Mouse (Mus musculus) liver, embryonic 14.5 days (tissue): ENCODE data around the gene Prima1. TPM values are rescaled to one million over a fixed set of nuclear protein-coding genes. Genes with fewer than 3 reads are reported as not detected.

Experiments used
- ATAC-seq: fragments of 200-750 bp; cut with Nextera tagmentation; 2 replicates; pipeline ENCODE4 v1.8.0; 2017; ENCODE audit warnings: moderate number of reproducible peaks, mild to moderate bottlenecking, moderate library complexity; ENCODE audit not compliant: insufficient read depth
- DNase-seq, 3 experiments: peaks; one replicate each; pipeline ENCODE4 v3.0.0-alpha.2; 2012 to 2013; ENCODE audit warnings: low read depth in 3 of 3, low spot score in 3 of 3
- H3K27ac ChIP-seq: fragments of 300-500 bp; sonication (generic); 2 replicates; pipeline ENCODE4 v1.5.1; 2014; ENCODE audit warnings: moderate library complexity, mild to moderate bottlenecking, control low read depth, inconsistent platforms
- H3K27me3 ChIP-seq: fragments of 300-500 bp; sonication (generic); 2 replicates; pipeline ENCODE4 v1.6.1; 2014; ENCODE audit warnings: mild to moderate bottlenecking, low read length, moderate library complexity; ENCODE audit not compliant: control insufficient read depth, insufficient read depth
- H3K36me3 ChIP-seq: fragments of 300-500 bp; sonication (generic); replicated peaks from 2 replicates; pipeline ENCODE4 v1.6.1; 2014; ENCODE audit warnings: low read depth; ENCODE audit not compliant: control insufficient read depth, insufficient read depth
- H3K4me1 ChIP-seq, 2 experiments: fragments of 200-500 bp in 1 of 2; fragments of 300-500 bp in 1 of 2; sonication (generic) in 1 of 2; replicated peaks; 2 replicates each; pipeline ENCODE4 v1.6.1; 2012 to 2014; ENCODE audit warnings: antibody characterized with exemption in 1 of 2, inconsistent platforms in 1 of 2, low read length in 1 of 2; ENCODE audit not compliant: control insufficient read depth in 2 of 2, insufficient read depth in 2 of 2
- H3K4me2 ChIP-seq: fragments of 300-500 bp; sonication (generic); 2 replicates; pipeline ENCODE4 v1.6.1; 2014; ENCODE audit warnings: low read depth, mild to moderate bottlenecking, control low read depth, moderate library complexity
- H3K4me3 ChIP-seq, 2 experiments: fragments of 200-500 bp in 1 of 2; fragments of 300-500 bp in 1 of 2; sonication (generic) in 1 of 2; 2 replicates each; pipeline ENCODE4 v1.5.1; 2012 to 2014; ENCODE audit warnings: low read depth in 2 of 2, low read length in 2 of 2, mild to moderate bottlenecking in 2 of 2, control low read depth in 1 of 2, inconsistent platforms in 1 of 2, moderate library complexity in 1 of 2; ENCODE audit not compliant: insufficient read depth in 1 of 2
- H3K9ac ChIP-seq: fragments of 300-500 bp; sonication (generic); replicated peaks from 2 replicates; pipeline ENCODE4 v1.6.1; 2014; ENCODE audit warnings: mild to moderate bottlenecking, control low read depth, moderate library complexity
- H3K9me3 ChIP-seq: fragments of 300-500 bp; sonication (generic); 2 replicates; pipeline ENCODE4 v1.6.1; 2016; ENCODE audit warnings: low read length, mixed read lengths; ENCODE audit not compliant: control insufficient read depth
- CTCF ChIP-seq: IDR thresholded peaks from 2 replicates; pipeline ENCODE4 v1.5.1; 2016; ENCODE audit warnings: antibody characterized with exemption, low read depth, control low read depth
- EP300 ChIP-seq: IDR thresholded peaks from 2 replicates; pipeline ENCODE4 v1.6.1; 2016; ENCODE audit warnings: antibody characterized with exemption, low read depth
- WGBS: fragments of 180-500 bp; shearing (Covaris S2); extraction: QIAGEN DNeasy Blood & Tissue Kit; methylation state at CpG from one replicate; pipeline ENCODE4 v1.1.7; 2014; ENCODE audit not compliant: insufficient replicate concordance; 5-methylcytosine and 5-hydroxymethylcytosine counted together
- polyA plus RNA-seq, 2 experiments: library from polyadenylated mRNA; depleted of rRNA in 1 of 2; stranded (reverse) in 1 of 2; unstranded in 1 of 2; fragments of >200 nt; fragmentation: Nextera tagmentation in 1 of 2; extraction: Ambion mirVana in 1 of 2; gene quantifications; 2 replicates each; pipeline versions ENCODE4 v1.2.1 to v1.2.3; 2012 to 2014

Gene Prima1
- polyA plus RNA-seq, 2 experiments, result not detected

- no peaks in the 10 kb centered on the region for H3K4me1 ChIP-seq
- ATAC-seq (no peak), DNase-seq (no peak)
- no peak overlapping the region for H3K4me2 ChIP-seq
- WGBS, result 36% methylated on average over 2 of the region's 2 CpGs
- no peaks in the 10 kb centered on the region for H3K27me3 ChIP-seq
- no peaks in the 10 kb centered on the region for H3K36me3 ChIP-seq
- H3K9me3 ChIP-seq, result no peaks in the 10 kb centered on the region
- H3K9ac ChIP-seq, result no peak overlapping the region
- no peak for TF ChIP-seq CTCF
- TF ChIP-seq EP300, result no peak
- H3K27ac ChIP-seq, result no peak overlapping the region
- H3K4me3 ChIP-seq, result no peak overlapping the region
Observed at GRCm38 (mm10) chr12:103150247-103150646, 91.7 kb downstream of the Prima1 start.

Other genes with a start within 250 kb of the Prima1 start
- 0.09 TPM in 1 of 2 replicates, not detected in the other for gene Fam181a, start 68.8 kb upstream of the Prima1 start, polyA plus RNA-seq (2012; rRNA removed)
- gene Fam181a, start 68.8 kb upstream of the Prima1 start, polyA plus RNA-seq (2014; fragmentation: Nextera tagmentation; extraction: Ambion mirVana), result not detected in 2 replicates
- 3.6 TPM in 2 replicates for gene Asb2, start 113.9 kb upstream of the Prima1 start, polyA plus RNA-seq (2012; rRNA removed)
- 2.1 and 2.5 TPM in 2 replicates for gene Asb2, start 113.9 kb upstream of the Prima1 start, polyA plus RNA-seq (2014; fragmentation: Nextera tagmentation; extraction: Ambion mirVana)
- gene Otub2, start 146.5 kb upstream of the Prima1 start, polyA plus RNA-seq (2012; rRNA removed), result 12.0 and 13.3 TPM in 2 replicates
- gene Otub2, start 146.5 kb upstream of the Prima1 start, polyA plus RNA-seq (2014; fragmentation: Nextera tagmentation; extraction: Ambion mirVana), result 20.0 and 24.9 TPM in 2 replicates
- gene 9330161L09Rik, start 165.7 kb upstream of the Prima1 start, polyA plus RNA-seq (2012; rRNA removed), result 0.10 and 0.15 TPM in 2 replicates
- gene 9330161L09Rik, start 165.7 kb upstream of the Prima1 start, polyA plus RNA-seq (2014; fragmentation: Nextera tagmentation; extraction: Ambion mirVana), result 0.10 TPM in 1 of 2 replicates, not detected in the other
- 17.4 and 25.0 TPM in 2 replicates for gene Ddx24, start 183.7 kb upstream of the Prima1 start, polyA plus RNA-seq (2012; rRNA removed)
- 38.3 and 44.1 TPM in 2 replicates for gene Ddx24, start 183.7 kb upstream of the Prima1 start, polyA plus RNA-seq (2014; fragmentation: Nextera tagmentation; extraction: Ambion mirVana)
- gene Ifi27, start 192.1 kb upstream of the Prima1 start, polyA plus RNA-seq (2012; rRNA removed), result 9.3 and 12.2 TPM in 2 replicates
- gene Ifi27, start 192.1 kb upstream of the Prima1 start, polyA plus RNA-seq (2014; fragmentation: Nextera tagmentation; extraction: Ambion mirVana), result 12.8 and 18.6 TPM in 2 replicates
- 5.2 and 7.6 TPM in 2 replicates for gene Ifi27l2a, start 201.5 kb upstream of the Prima1 start, polyA plus RNA-seq (2012; rRNA removed)
- 8.3 and 10.8 TPM in 2 replicates for gene Ifi27l2a, start 201.5 kb upstream of the Prima1 start, polyA plus RNA-seq (2014; fragmentation: Nextera tagmentation; extraction: Ambion mirVana)
- gene Ifi27l2b, start 215.1 kb upstream of the Prima1 start, polyA plus RNA-seq (2012; rRNA removed), result not detected in 2 replicates
- gene Ifi27l2b, start 215.1 kb upstream of the Prima1 start, polyA plus RNA-seq (2014; fragmentation: Nextera tagmentation; extraction: Ambion mirVana), result not detected in 2 replicates